10 mouse cellular contexts compared by ENCODE assay signal in genomic region chr12:117352938-117353337, GRCm38 (mm10).
A peak's percentile ranks its signal among the peaks of the same experiment; 100 is the strongest.
DNase-seq lines count a peak whose midpoint lies in the region; ATAC-seq and TF ChIP-seq lines count a peak whose summit lies in the region.
"Had no signal": no experiment of that assay in that cellular context is flagged by ENCODE, and none has a peak within 500 bp of the region (broad histone marks: within the 10 kb centered on the region; RNA-seq: fewer than 3 reads in every experiment).

No protein-coding gene starts in this region.

- no peak overlapping the region for H3K27ac ChIP-seq in forebrain, postnatal 0 days (ENCODE audit: low read depth, low read length)
- H3K27ac ChIP-seq: heart, embryonic 13.5 days; lung, embryonic 15.5 days had no signal

- ATAC-seq in cerebellum, adult (ENCODE audit: insufficient number of reproducible peaks, low FRiP score, low TSS enrichment) = peak; percentile 50
- ATAC-seq in forebrain, postnatal 0 days = peak; percentile 59; the same call in 1 of the 2 replicates

- peak; percentile 75 for TF ChIP-seq CTCF in forebrain, postnatal 0 days (IDR thresholded peaks at IDR 0.05; ENCODE audit: low read depth)

- H3K36me3 ChIP-seq in forebrain, postnatal 0 days (ENCODE audit: insufficient read depth) = no peaks in the 10 kb centered on the region
- H3K36me3 ChIP-seq: heart, embryonic 13.5 days; lung, embryonic 15.5 days had no signal

- no peaks in the 10 kb centered on the region for H3K4me1 ChIP-seq in forebrain, postnatal 0 days (ENCODE audit: insufficient read depth)
- H3K4me1 ChIP-seq: lung, embryonic 15.5 days had no signal

- H3K4me3 ChIP-seq in forebrain, postnatal 0 days (ENCODE audit: low read depth, low read length) = no peak overlapping the region
- H3K4me3 ChIP-seq: heart, embryonic 13.5 days; lung, embryonic 15.5 days had no signal

- no peaks in the 10 kb centered on the region for H3K27me3 ChIP-seq in forebrain, postnatal 0 days (ENCODE audit: insufficient read depth, low read length)
- H3K27me3 ChIP-seq: lung, embryonic 15.5 days had no signal

- H3K9me3 ChIP-seq in forebrain, postnatal 0 days (ENCODE audit: low read length) = no peaks in the 10 kb centered on the region
- H3K9me3 ChIP-seq: heart, embryonic 13.5 days; lung, embryonic 15.5 days had no signal

- peak; percentile 14 for DNase-seq in heart, postnatal 4 days
- no peak for DNase-seq in heart, adult 9 months (ENCODE audit: low spot score in 2 of 2)
- DNase-seq in A20 (ENCODE audit: low read depth, low spot score) = peak; percentile 37
- peak; percentile 47 for DNase-seq in forebrain, postnatal 0 days
- DNase-seq in retina, postnatal 1 day = peak; percentile 69
- no peak for DNase-seq in left cerebral cortex, postnatal 10 days (ENCODE audit: extremely low spot score in 1 of 2, low spot score in 2 of 2)
- DNase-seq in layer of hippocampus, adult 9-11 months = no peak

- no peak overlapping the region for H3K4me2 ChIP-seq in forebrain, postnatal 0 days (ENCODE audit: low read depth)
- H3K4me2 ChIP-seq: heart, embryonic 13.5 days; lung, embryonic 15.5 days had no signal

- no peak overlapping the region for H3K9ac ChIP-seq in forebrain, postnatal 0 days
- H3K9ac ChIP-seq: heart, embryonic 13.5 days; lung, embryonic 15.5 days had no signal

- intact Hi-C loops in left cerebral cortex, postnatal 10 days (cut with DNase I) = loop anchor here (5.0 to 10.0 kb wide), 3 partner anchors 528 to 728 kb away; no protein-coding TSS in a partner anchor

Comparison
In these comparisons a context has a peak if more than half of its experiments do, and no peak if none do; other contexts are left out.
1. DNase-seq: peak in heart, postnatal 4 days (single experiment), A20 (single experiment), forebrain, postnatal 0 days (single experiment) and retina, postnatal 1 day (single experiment); none in heart, adult 9 months (0 of 2), left cerebral cortex, postnatal 10 days (0 of 2) and layer of hippocampus, adult 9-11 months (single experiment).